In genomic region chr4:106983908-106984515, GRCm38 (mm10) we compare ENCODE assay signal across 12 mouse cellular contexts.
DNase-seq lines count a peak whose midpoint lies in the region; ATAC-seq and TF ChIP-seq lines count a peak whose summit lies in the region.
"Had no signal": no experiment of that assay in that cellular context is flagged by ENCODE, and none has a peak within 500 bp of the region (broad histone marks: within the 10 kb centered on the region; RNA-seq: fewer than 3 reads in every experiment).

No protein-coding gene starts in this region.

- no peaks in the 10 kb centered on the region for H3K9me3 ChIP-seq in limb, embryonic 11.5 days (ENCODE audit: control insufficient read depth, low read length)
- no peaks in the 10 kb centered on the region for H3K9me3 ChIP-seq in limb, embryonic 10.5 days (replicated peaks)
- H3K9me3 ChIP-seq in embryonic facial prominence, embryonic 13.5 days = no peaks in the 10 kb centered on the region
- H3K9me3 ChIP-seq in hindbrain, postnatal 0 days (ENCODE audit: low read length) = no peaks in the 10 kb centered on the region
- H3K9me3 ChIP-seq in neural tube, embryonic 12.5 days = no peaks in the 10 kb centered on the region

- peaks cover 2% of the 10 kb centered on the region; the same call in 1 of the 2 replicates for H3K36me3 ChIP-seq in limb, embryonic 11.5 days (ENCODE audit: control insufficient read depth, insufficient read depth, low read length)
- peaks cover 57% of the 10 kb centered on the region for H3K36me3 ChIP-seq in limb, embryonic 10.5 days
- H3K36me3 ChIP-seq in embryonic facial prominence, embryonic 13.5 days = no peaks in the 10 kb centered on the region; the same call in 1 of the 2 replicates
- H3K36me3 ChIP-seq in hindbrain, postnatal 0 days (ENCODE audit: insufficient read depth, low read length) = no peaks in the 10 kb centered on the region
- peaks cover 2% of the 10 kb centered on the region; the same call in 1 of the 2 replicates for H3K36me3 ChIP-seq in neural tube, embryonic 12.5 days

- WGBS in limb, embryonic 11.5 days = 59% methylated on average over 7 of the region's 7 CpGs
- WGBS in limb, embryonic 10.5 days = 53% methylated on average over 7 of the region's 7 CpGs
- 70% methylated on average over 7 of the region's 7 CpGs for WGBS in embryonic facial prominence, embryonic 13.5 days
- 53% methylated on average over 7 of the region's 7 CpGs for WGBS in hindbrain, postnatal 0 days
- WGBS in neural tube, embryonic 12.5 days = 51% methylated on average over 7 of the region's 7 CpGs

- intact Hi-C loops in gastrocnemius, postnatal 36 days (cut with DNase I) = no loop called here

- no peak for DNase-seq in limb, embryonic 11.5 days (ENCODE audit: low spot score)
- DNase-seq in limb, embryonic 10.5 days (ENCODE audit: low spot score) = no peak
- no peak for DNase-seq in hindbrain, postnatal 0 days (ENCODE audit: low spot score)
- DNase-seq in gastrocnemius, postnatal 36 days = no peak
- no peak for DNase-seq in spleen, adult 12 weeks (ENCODE audit: low spot score)
- DNase-seq in urinary bladder, postnatal 4 days (ENCODE audit: low spot score in 2 of 2) = no peak
- DNase-seq: cerebellum, adult 9-11 months; kidney, adult 18-20 months; liver, postnatal 0 days; thymus, postnatal 25 days had no signal

- TF ChIP-seq CTCF in hindbrain, postnatal 0 days (IDR thresholded peaks at IDR 0.05; ENCODE audit: low read depth) = no peak

- no peak for ATAC-seq in limb, embryonic 11.5 days (ENCODE audit: insufficient number of reproducible peaks, low FRiP score, low TSS enrichment, low read depth)
- ATAC-seq in embryonic facial prominence, embryonic 13.5 days (ENCODE audit: insufficient number of reproducible peaks, insufficient read depth, low FRiP score, low TSS enrichment, low read depth) = no peak
- no peak for ATAC-seq in hindbrain, postnatal 0 days
- no peak for ATAC-seq in neural tube, embryonic 12.5 days (ENCODE audit: low FRiP score, low read depth)
- ATAC-seq: liver, postnatal 0 days had no signal

- no peaks in the 10 kb centered on the region for H3K27me3 ChIP-seq in limb, embryonic 11.5 days (ENCODE audit: control insufficient read depth, insufficient read depth, low read length)
- no peaks in the 10 kb centered on the region for H3K27me3 ChIP-seq in limb, embryonic 10.5 days (ENCODE audit: low read depth, poor library complexity, severe bottlenecking)
- no peaks in the 10 kb centered on the region for H3K27me3 ChIP-seq in embryonic facial prominence, embryonic 13.5 days
- no peaks in the 10 kb centered on the region for H3K27me3 ChIP-seq in hindbrain, postnatal 0 days (ENCODE audit: insufficient read depth, low read length)
- H3K27me3 ChIP-seq in neural tube, embryonic 12.5 days (replicated peaks) = no peaks in the 10 kb centered on the region

- H3K9ac ChIP-seq in limb, embryonic 11.5 days (ENCODE audit: low read length) = no peak overlapping the region
- no peak overlapping the region for H3K9ac ChIP-seq in embryonic facial prominence, embryonic 13.5 days
- H3K9ac ChIP-seq in hindbrain, postnatal 0 days (replicated peaks; ENCODE audit: low read length) = no peak overlapping the region
- 0 out of 2 replicates have a peak overlapping the region, but pooled peaks have one; percentile 29 for H3K9ac ChIP-seq in neural tube, embryonic 12.5 days
- H3K9ac ChIP-seq: liver, postnatal 0 days had no signal

- no peak overlapping the region for H3K4me3 ChIP-seq in limb, embryonic 11.5 days (ENCODE audit: low read depth, low read length)
- H3K4me3 ChIP-seq in limb, embryonic 10.5 days = no peak overlapping the region
- no peak overlapping the region for H3K4me3 ChIP-seq in embryonic facial prominence, embryonic 13.5 days
- no peak overlapping the region for H3K4me3 ChIP-seq in hindbrain, postnatal 0 days (ENCODE audit: low read length)
- no peak overlapping the region for H3K4me3 ChIP-seq in neural tube, embryonic 12.5 days

- peak overlapping the region; percentile 18; the same call in 1 of the 2 replicates for H3K27ac ChIP-seq in limb, embryonic 11.5 days (replicated peaks; ENCODE audit: low read depth, low read length)
- H3K27ac ChIP-seq in limb, embryonic 10.5 days = no peak overlapping the region
- H3K27ac ChIP-seq in embryonic facial prominence, embryonic 13.5 days = peak overlapping the region; percentile 44; the same call in 1 of the 2 replicates
- H3K27ac ChIP-seq in hindbrain, postnatal 0 days = 0 out of 2 replicates have a peak overlapping the region, but pooled peaks have one; percentile 15
- no peak overlapping the region for H3K27ac ChIP-seq in neural tube, embryonic 12.5 days

- H3K4me2 ChIP-seq in limb, embryonic 11.5 days (ENCODE audit: low read depth, severe bottlenecking) = no peak overlapping the region
- H3K4me2 ChIP-seq in embryonic facial prominence, embryonic 13.5 days = no peak overlapping the region
- no peak overlapping the region for H3K4me2 ChIP-seq in hindbrain, postnatal 0 days (ENCODE audit: low read depth, low read length)
- H3K4me2 ChIP-seq in neural tube, embryonic 12.5 days (replicated peaks) = no peak overlapping the region

- H3K4me1 ChIP-seq in limb, embryonic 11.5 days (ENCODE audit: control insufficient read depth, insufficient read depth, low read length) = peaks cover 83% of the 10 kb centered on the region
- H3K4me1 ChIP-seq in limb, embryonic 10.5 days = peaks cover 99% of the 10 kb centered on the region
- peaks cover 97% of the 10 kb centered on the region for H3K4me1 ChIP-seq in embryonic facial prominence, embryonic 13.5 days
- peaks cover 19% of the 10 kb centered on the region for H3K4me1 ChIP-seq in hindbrain, postnatal 0 days (ENCODE audit: insufficient read depth, low read length)
- peaks cover 95% of the 10 kb centered on the region for H3K4me1 ChIP-seq in neural tube, embryonic 12.5 days

Comparison
In these comparisons a context has a peak if more than half of its experiments do, and no peak if none do; other contexts are left out.
1. H3K27ac ChIP-seq: peak in limb, embryonic 11.5 days (single experiment), embryonic facial prominence, embryonic 13.5 days (single experiment) and hindbrain, postnatal 0 days (single experiment); none in limb, embryonic 10.5 days (single experiment) and neural tube, embryonic 12.5 days (single experiment).